In genomic region chr8:8655346-8656340, GRCm38 (mm10) we compare ENCODE assay signal across 9 mouse cellular contexts. TPM values are rescaled to one million over a fixed set of nuclear protein-coding genes. Genes with fewer than 3 reads are reported as not detected.
DNase-seq lines count a peak whose midpoint lies in the region; ATAC-seq and TF ChIP-seq lines count a peak whose summit lies in the region.
"Had no signal": no experiment of that assay in that cellular context is flagged by ENCODE, and none has a peak within 500 bp of the region (broad histone marks: within the 10 kb centered on the region; RNA-seq: fewer than 3 reads in every experiment).

No protein-coding gene starts in this region.

- ATAC-seq in forebrain, embryonic 13.5 days: peak; percentile 48
- ATAC-seq in limb, embryonic 14.5 days (ENCODE audit: low FRiP score, low read depth): no peak
- ATAC-seq: activated CD4-positive, CD25-positive, alpha-beta regulatory T cell, adult 4 months had no signal

- H3K4me3 ChIP-seq in thymus, adult 2 months (ENCODE audit: control insufficient read depth, insufficient read depth, low read length): no peak overlapping the region
- H3K4me3 ChIP-seq in forebrain, embryonic 13.5 days: peak overlapping the region; percentile 99
- H3K4me3 ChIP-seq in limb, embryonic 14.5 days (replicated peaks; ENCODE audit: low read length): peak overlapping the region; percentile 93

- peak overlapping the region; percentile 86 for H3K4me2 ChIP-seq in forebrain, embryonic 13.5 days
- peak overlapping the region; percentile 82 for H3K4me2 ChIP-seq in limb, embryonic 14.5 days (replicated peaks; ENCODE audit: low read depth, low read length, severe bottlenecking)

- no peaks in the 10 kb centered on the region for H3K36me3 ChIP-seq in thymus, adult 2 months (ENCODE audit: control insufficient read depth, insufficient read depth, low read length)
- 0 out of 2 replicates have a peak, but pooled peaks cover 4% of the 10 kb centered on the region for H3K36me3 ChIP-seq in forebrain, embryonic 13.5 days (ENCODE audit: poor library complexity, severe bottlenecking)
- H3K36me3 ChIP-seq in limb, embryonic 14.5 days (ENCODE audit: control insufficient read depth, insufficient read depth, low read length): peaks cover 6% of the 10 kb centered on the region

- no peak for DNase-seq in thymus, adult 2 months
- no peak for DNase-seq in thymus, adult 18-20 months
- no peak for DNase-seq in limb, embryonic 14.5 days (ENCODE audit: low spot score)
- no peak for DNase-seq in urinary bladder, postnatal 14 days (ENCODE audit: low spot score)
- no peak for DNase-seq in adrenal gland, adult (ENCODE audit: inconsistent age in 2 of 2, low spot score in 1 of 2)
- no peak for DNase-seq in left cerebral cortex, adult 18-20 months (ENCODE audit: low spot score in 2 of 2)
- DNase-seq: liver had no signal

- H3K9ac ChIP-seq in forebrain, embryonic 13.5 days: peak overlapping the region; percentile 99
- H3K9ac ChIP-seq in limb, embryonic 14.5 days (ENCODE audit: low read depth, low read length, severe bottlenecking): peak overlapping the region; percentile 13; the same call in 1 of the 2 replicates

- WGBS in thymus, adult 2 months: 91% methylated on average over 24 of the region's 24 CpGs
- 3% methylated on average over 24 of the region's 24 CpGs for WGBS in forebrain, embryonic 13.5 days
- WGBS in limb, embryonic 14.5 days: 35% methylated on average over 23 of the region's 24 CpGs

- no peak for TF ChIP-seq CTCF in thymus, adult 2 months (IDR thresholded peaks at IDR 0.05; ENCODE audit: borderline replicate concordance, control insufficient read depth, extremely low read depth, insufficient read depth, low read length, poor library complexity)

- no peaks in the 10 kb centered on the region for H3K9me3 ChIP-seq in forebrain, embryonic 13.5 days (replicated peaks)
- H3K9me3 ChIP-seq in limb, embryonic 14.5 days (ENCODE audit: control insufficient read depth, low read length): no peaks in the 10 kb centered on the region

- no peak for TF ChIP-seq POLR2A in thymus, adult 2 months (IDR thresholded peaks at IDR 0.05; ENCODE audit: control insufficient read depth, extremely low read depth, insufficient read depth, low read length, poor library complexity)
- TF ChIP-seq POLR2A in limb, embryonic 14.5 days (IDR thresholded peaks at IDR 0.05; ENCODE audit: borderline replicate concordance, extremely low read depth, insufficient read depth, insufficient read length): no peak

- H3K27me3 ChIP-seq in thymus, adult 2 months (ENCODE audit: control insufficient read depth, insufficient read depth, low read length): peaks cover 17% of the 10 kb centered on the region
- no peaks in the 10 kb centered on the region for H3K27me3 ChIP-seq in forebrain, embryonic 13.5 days
- H3K27me3 ChIP-seq in limb, embryonic 14.5 days (ENCODE audit: control insufficient read depth, insufficient read depth, low read length): no peaks in the 10 kb centered on the region

- H3K27ac ChIP-seq in thymus, adult 2 months (ENCODE audit: control insufficient read depth, insufficient read depth, low read length): peak overlapping the region; percentile 19; the same call in 1 of the 2 replicates
- peak overlapping the region; percentile 91 for H3K27ac ChIP-seq in forebrain, embryonic 13.5 days
- H3K27ac ChIP-seq in limb, embryonic 14.5 days (replicated peaks; ENCODE audit: low read depth, low read length): no peak overlapping the region

- H3K4me1 ChIP-seq in thymus, adult 2 months (replicated peaks; ENCODE audit: control insufficient read depth, insufficient read depth, low read length): peaks cover 10% of the 10 kb centered on the region
- peaks cover 60% of the 10 kb centered on the region for H3K4me1 ChIP-seq in forebrain, embryonic 13.5 days
- peaks cover 57% of the 10 kb centered on the region for H3K4me1 ChIP-seq in limb, embryonic 14.5 days (ENCODE audit: control insufficient read depth, insufficient read depth, low read length)

RNA-seq across cellular contexts. Expression of gene Efnb2, which starts 5.4 kb away (rescaled TPM):
- polyA plus RNA-seq in thymus, adult 2 months (2012; rRNA removed): 17.6 and 17.8 TPM in 2 replicates
- polyA plus RNA-seq in forebrain, embryonic 13.5 days (2015; fragmentation: Nextera tagmentation; extraction: Ambion mirVana): 41.7 and 46.8 TPM in 2 replicates
- polyA plus RNA-seq in limb, embryonic 14.5 days (2012; rRNA removed): 74.0 and 111 TPM in 2 replicates
- 42.8 and 54.9 TPM in 2 replicates for polyA plus RNA-seq in limb, embryonic 14.5 days (2014; fragmentation: Nextera tagmentation; extraction: Ambion mirVana)
- 10 to 100 TPM; 60.1 to 64.2 TPM for total RNA-seq in left cerebral cortex, adult 18-20 months (2021)

RNA-seq across cellular contexts. Expression of gene Arglu1, which starts 34.7 kb away (rescaled TPM):
- 56.9 and 69.4 TPM in 2 replicates for polyA plus RNA-seq in thymus, adult 2 months (2012; rRNA removed)
- 180 and 188 TPM in 2 replicates for polyA plus RNA-seq in forebrain, embryonic 13.5 days (2015; fragmentation: Nextera tagmentation; extraction: Ambion mirVana)
- 197 and 203 TPM in 2 replicates for polyA plus RNA-seq in limb, embryonic 14.5 days (2012; rRNA removed)
- polyA plus RNA-seq in limb, embryonic 14.5 days (2014; fragmentation: Nextera tagmentation; extraction: Ambion mirVana): 146 and 166 TPM in 2 replicates
- 10 to 100 TPM; 89.2 to 97.9 TPM for total RNA-seq in left cerebral cortex, adult 18-20 months (2021)
